Mouse (Mus musculus): ENCODE measurements around the gene Trappc6b.

- TF ChIP-seq GATA1 (IDR thresholded peaks at IDR 0.05; ENCODE audit: low read length) (no peak), TAL1 (IDR thresholded peaks at IDR 0.05; ENCODE audit: low read length) (no peak)
These were observed 20.4 kb downstream of the Trappc6b start for GRCm38 (mm10) chr12:59040851-59041250.
